Mouse (Mus musculus) gastrocnemius, postnatal 36 days (tissue): ENCODE data around the gene Ptprg. TPM values are rescaled to one million over a fixed set of nuclear protein-coding genes. Genes with fewer than 3 reads are reported as not detected.

Experiments used
- DNase-seq, 2 experiments: peaks; one replicate each; pipeline ENCODE4 v3.0.0; 2022
- intact Hi-C: fragments of 180-260 bp; cut with DNase I; formaldehyde crosslinking; loops from one replicate; pipeline ENCODE4 v1.15.1; 2025
- total RNA-seq, 2 experiments: library from RNA; stranded (reverse); gene quantifications; 2 replicates each; pipeline ENCODE4 v1.2.3; 2021

Gene Ptprg
- total RNA-seq, 2 experiments from 2014 or later, result 25.4 to 26.2 TPM

DNA sequence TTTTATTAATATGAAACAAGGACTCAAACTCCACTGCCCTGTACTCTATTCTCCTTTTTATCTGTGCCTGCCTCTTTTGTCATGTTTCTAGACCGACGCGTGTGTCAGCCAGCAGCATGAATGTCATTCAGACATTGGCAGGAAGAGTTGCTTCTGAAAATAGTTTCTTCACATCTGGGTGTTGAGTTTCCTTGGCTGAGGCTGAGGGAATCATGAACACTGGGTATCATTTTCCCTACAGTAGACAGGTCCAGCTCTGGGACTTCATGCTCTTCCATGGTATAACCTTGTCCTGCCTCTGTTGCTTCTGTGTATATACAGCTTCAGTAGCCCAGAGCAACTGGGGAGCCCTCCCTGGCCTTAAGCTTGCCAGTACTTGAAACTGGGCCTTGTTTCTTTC lies 310.0 kb downstream of the Ptprg start:
- DNase-seq, result no peak
- intact Hi-C loops, result no loop called here

DNA sequence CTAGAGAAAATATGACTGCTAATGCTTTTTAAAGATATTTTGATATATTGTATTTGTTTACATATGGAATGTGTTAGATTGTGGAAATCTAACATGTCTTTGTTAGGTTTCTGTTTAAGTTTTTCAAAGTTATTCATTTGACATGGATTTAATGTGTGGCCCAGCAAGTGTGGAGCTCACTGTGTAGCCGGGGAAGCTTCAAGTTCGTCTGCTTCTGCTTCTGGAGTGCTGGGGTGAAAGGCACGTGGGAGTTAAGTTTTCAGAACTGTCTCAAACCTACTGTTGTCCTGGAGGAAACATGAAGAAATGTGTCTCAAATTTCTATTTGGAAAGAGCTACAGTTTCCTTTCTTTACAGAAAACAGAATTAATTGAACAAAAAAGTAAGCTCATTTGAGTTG lies 311.5 kb downstream of the Ptprg start:
- intact Hi-C loops, result no loop called here
- no peak for DNase-seq

DNA sequence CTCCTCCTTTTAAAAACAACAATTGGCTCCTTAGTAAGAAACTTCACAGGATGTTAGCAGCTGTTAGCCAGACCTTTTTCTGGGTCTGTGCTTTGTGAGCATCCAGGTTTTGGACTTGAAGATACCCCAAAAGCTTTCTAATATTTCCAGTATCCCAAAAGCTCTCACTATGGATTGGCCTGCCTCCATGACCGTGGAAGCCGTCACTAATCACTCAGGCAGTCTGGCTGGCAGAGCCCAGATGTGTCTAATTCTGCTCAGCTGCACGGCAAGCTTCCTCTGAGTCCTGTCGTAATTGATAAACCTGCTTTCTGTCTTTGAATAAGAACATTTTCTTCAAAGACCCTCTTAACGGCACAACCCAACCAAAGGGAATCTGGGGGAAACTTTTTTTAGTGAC lies 312.0 kb downstream of the Ptprg start:
- intact Hi-C loops, result no loop called here
- DNase-seq, result no peak

DNA sequence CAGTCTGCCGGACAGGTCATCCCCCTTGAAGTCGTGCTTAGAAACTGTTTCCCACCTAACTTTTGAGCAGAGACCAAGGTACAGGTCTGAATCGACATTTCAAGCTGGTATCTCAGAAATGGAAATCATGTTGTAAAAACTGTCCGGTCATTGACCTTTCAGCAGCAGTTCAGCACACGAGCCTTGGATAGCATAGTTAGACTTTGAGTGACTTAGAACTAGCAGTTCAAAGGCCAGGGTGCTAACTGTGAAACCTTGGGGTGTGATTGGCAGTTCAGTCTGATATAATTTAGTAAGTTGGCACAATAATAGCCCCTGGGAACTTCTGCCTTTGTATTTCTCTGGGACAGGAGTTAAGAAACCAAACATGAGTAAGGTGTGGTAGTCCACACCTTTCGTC lies 312.5 kb downstream of the Ptprg start:
- intact Hi-C loops, result no loop called here

DNA sequence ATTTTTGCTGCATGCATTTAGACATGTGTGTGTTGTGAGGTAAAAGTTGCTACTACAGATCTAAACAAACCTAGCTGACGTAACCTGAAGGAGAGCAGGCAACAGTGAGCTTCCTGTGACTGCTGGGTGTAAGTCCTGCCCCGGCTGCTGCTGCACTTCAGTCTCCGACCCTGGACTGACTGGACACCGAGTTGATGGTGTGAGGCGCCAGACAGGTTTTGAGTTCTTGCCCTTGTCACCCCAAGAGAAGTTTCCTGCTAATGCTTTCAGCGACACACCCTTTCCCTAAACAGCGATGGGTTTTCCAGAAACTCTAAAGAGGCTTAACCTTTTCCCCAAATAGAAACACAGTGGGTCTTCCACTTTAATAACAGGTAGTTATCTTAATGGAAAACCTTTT lies 313.1 kb downstream of the Ptprg start:
- intact Hi-C loops, result no loop called here
- no peak for DNase-seq

More for the DNA sequence above, 312.5 kb downstream of the Ptprg start:
- no peak for DNase-seq

DNA sequence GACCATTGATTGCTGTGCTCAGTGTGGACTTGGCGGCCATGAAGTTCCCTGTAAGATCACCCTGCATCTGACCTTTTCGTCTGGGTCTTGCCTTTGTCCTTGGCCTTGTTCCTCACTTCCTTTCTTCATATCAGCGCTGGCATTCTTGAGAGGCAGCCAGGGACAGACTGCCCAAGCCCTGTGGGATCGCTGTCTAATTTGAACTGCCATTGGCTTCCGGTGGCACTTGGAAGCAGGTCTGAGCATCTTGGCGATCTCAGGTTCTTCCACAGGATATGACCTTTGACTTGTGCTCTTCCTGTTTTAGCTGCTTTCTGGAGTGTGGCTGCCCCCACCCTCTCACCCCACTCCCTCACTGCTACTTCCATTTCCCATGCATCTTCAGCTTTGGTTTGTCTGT lies 315.3 kb downstream of the Ptprg start:
- peak; percentile 24 to 38 for DNase-seq
- intact Hi-C loops, result no loop called here

DNA sequence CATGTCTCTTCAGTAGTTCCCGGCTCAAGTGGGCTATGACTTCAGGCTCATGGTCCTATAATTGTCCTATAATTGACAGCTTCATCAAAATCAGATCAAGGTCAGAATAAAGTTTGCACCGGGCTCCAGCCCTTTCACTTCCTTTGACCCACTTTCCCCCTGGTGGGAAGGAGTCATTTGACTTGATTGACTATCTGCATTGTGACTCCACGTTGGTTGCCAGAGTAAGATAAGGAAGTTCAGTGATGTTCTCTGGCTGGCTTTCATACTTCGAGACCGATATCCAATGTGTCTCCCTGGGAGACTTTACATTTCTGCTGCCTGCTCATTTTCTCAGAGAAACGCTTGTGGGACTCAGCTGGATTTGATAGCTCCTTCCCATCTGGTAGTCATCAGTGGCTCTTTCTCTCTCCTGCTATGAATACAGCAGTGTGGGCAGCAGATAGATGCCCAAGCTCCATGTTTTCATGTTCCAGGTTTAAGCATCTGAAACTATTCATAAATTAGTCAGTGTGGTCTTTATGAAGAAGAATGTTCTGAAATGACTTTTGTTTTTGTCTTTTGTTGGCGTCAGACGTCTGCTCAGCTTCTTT lies 318.5 kb downstream of the Ptprg start:
- intact Hi-C loops, result no loop called here
- no peak for DNase-seq

DNA sequence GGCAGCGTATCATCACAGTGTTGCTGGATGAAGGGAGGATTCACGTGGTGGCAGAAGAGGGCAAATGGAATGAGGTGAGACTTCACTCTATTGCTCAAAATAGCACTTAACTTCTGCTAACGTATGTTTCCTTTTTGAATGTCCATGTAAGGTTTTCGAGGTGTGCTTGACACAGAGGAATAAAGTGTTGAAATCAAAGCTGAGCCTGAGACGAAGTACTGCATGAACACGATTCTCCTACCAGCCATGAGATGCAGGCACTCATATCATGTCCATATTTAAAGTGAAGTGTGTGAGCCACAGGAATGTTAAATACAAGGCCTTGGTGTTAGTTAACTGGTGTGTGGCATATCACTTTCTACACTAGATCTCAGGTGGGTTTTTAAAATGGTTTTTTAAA lies 320.9 kb downstream of the Ptprg start:
- no peak for DNase-seq
- intact Hi-C loops, result no loop called here

DNA sequence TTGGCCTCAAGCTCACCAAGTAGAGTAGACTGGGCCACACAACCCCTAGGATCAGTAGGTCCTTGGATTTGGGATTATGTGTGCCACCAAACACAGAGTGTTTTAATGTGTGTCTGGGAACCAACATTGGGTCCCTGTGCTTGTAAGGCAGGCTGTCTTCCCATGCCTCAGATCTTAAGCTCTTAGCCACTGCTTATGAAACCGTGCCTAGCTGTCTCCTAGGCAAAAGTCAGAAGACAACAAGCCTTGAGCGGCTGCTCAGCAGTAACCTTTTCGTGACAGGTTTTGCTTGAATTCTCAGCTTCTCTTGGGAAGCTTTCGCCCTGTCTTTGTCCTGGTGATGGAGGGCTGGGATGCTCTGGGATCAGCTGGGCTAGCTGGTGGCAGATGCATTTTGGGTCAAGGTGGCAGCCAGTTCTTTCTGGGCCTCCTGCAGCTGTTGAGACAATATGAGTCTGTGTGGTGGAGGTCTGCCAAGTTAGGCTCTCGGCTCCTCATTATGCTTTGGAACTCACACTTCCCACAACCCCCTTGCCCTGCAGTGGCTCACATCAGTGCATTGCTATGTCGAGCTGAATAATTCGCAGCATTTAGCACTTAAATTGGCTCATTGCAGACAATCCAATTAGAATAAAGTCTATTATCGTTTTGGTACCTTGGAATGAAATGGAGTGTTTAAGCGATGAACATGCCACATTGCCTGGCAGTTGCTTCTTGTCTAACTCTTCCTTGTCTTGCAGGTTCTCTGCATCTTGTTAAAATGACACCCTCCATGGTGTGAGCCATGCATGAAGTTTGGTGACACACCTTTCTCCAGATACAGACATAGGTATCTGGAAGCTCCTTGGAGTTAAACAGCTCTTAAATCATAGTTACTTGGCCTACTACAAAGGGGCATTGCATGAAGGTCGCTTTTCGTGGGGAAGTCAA lies 321.9 kb downstream of the Ptprg start:
- DNase-seq, result no peak
- intact Hi-C loops, result no loop called here

DNA sequence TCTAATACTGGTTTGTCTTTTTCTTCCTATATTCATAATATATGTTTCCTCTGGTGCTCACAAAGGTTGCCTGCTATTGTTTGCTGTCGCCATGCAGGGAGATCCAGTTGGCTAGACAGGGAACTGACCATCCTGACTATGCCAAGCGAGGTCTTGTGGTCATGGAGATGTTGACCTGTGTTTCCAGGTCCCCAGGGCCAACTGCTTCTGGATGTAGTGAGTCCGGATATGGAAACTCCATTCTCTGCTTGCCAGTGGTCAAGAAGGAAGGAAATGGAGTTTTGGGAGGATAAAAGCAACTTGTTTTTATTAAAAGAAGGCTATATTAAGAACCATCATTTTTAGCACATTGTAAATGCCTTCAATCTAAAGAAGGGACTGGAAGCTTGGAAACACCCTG lies 327.8 kb downstream of the Ptprg start:
- DNase-seq, result no peak
- intact Hi-C loops, result no loop called here

DNA sequence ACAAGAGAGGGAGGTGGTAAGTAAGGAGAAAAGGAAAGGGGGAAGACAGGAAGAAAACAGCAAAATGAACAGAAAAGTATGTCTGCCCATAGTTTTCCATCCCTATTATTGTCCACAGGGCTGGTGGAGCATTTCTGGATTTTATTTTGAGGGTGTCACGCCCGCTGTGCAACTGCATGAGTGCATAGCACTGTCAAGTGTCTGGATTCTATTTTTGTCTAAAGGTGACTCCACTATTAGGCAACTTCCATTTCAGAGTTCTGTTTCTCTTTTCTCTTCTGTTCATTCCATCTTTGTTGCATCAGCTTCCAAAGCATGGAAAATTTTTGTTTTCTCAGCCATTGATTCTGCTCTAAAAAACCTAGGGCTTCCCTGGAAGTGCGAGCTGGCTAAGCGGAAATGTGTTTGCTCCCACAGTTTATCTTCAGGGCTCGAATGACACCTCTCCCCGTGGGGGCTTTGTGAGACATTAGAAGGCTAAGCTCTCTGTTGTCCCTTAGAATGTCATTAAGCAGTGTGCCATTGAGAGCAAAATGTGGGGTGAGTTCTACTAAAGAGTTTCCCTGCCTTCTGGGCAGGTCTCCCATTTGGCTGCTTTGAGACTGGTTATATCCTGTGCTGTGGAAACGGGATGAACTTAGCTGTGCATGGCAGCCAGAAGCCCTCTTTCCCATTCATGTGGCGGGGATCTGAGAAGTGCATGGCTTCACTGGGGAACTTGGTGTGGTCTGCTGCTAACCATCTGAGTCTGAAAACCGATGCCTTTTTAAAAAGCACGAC lies 330.0 kb downstream of the Ptprg start:
- peak; percentile 39 to 56 for DNase-seq
- intact Hi-C loops, result no loop called here

DNA sequence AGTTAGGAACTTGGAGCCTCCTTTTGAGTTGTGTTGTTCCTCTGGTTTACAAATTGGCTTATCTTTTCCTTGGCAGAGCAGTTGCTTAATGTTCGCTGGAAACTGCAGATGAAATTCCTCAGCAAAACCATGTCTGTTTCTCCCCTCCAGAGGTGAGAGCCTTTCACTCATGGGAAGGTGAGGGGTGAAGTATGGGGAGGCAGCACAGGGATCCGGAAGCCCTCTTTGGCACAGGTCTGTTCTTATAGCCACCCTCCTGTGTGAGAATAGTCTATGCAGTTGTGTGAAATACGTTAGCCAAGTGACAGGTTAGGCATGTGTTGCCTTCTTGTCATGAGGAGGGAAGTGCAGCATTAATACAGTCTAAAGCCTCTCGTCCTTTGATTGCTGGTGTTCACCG lies 330.7 kb downstream of the Ptprg start:
- intact Hi-C loops, result no loop called here
- DNase-seq, result no peak

DNA sequence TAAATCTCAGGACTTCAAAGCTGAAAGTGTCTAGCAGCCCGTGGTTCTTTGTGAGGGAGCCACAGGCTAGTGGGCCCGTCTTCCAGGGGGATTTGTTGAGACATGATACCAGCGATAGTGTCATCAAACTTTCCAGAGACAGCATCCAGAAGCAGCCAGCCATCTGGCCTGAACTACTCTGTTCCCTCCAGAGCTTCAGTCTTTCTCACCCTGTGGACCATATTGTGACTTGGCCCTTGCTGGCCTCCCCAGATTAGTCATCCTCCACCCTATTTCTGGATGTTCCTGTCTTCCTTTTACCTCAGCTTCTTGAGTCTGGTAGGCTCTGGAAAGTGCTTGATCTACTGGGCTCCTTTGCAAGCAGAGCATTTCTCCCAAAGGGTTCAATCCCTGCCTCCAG lies 333.1 kb downstream of the Ptprg start:
- peak in 1 of 2 experiments; percentile 31 for DNase-seq
- intact Hi-C loops, result no loop called here

DNA sequence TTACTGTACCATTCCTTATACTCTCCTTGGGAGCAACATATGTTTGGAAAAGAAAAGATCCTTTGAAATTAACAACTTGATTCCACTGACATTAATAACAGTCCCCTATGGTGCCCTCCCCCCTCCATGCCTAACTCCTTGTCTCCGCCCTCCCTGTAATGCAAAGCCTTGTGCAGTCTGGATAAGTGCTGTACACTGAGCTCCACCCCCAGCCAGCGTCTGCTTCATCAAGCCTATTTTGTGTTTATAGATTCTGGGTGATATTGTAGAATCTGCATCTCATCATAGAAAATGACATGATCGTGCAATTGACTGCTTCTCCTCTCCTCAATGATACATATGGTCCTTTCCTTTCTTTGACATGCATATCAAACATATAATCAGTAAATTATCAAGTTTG lies 337.6 kb downstream of the Ptprg start:
- DNase-seq, result no peak
- intact Hi-C loops, result no loop called here

DNA sequence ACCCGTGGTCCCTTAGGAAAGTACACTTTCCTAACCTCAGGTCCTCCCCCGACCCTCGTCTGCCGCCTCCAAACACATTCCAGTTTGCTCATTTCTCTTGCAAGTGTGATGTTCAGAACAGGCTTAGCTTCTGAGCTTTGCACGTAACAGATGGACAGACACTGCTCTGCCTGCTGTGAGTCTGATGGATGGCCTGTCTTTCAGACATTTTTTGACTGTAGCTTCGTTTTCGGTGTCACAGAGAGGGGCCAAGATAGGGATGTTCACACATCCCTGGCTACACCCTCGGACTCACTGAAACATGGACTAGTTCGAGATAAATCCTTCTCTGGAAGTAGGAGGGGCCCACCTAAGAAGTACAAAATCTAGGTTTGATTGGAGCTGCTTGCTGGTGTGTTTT lies 339.3 kb downstream of the Ptprg start:
- DNase-seq, result no peak
- intact Hi-C loops, result no loop called here

DNA sequence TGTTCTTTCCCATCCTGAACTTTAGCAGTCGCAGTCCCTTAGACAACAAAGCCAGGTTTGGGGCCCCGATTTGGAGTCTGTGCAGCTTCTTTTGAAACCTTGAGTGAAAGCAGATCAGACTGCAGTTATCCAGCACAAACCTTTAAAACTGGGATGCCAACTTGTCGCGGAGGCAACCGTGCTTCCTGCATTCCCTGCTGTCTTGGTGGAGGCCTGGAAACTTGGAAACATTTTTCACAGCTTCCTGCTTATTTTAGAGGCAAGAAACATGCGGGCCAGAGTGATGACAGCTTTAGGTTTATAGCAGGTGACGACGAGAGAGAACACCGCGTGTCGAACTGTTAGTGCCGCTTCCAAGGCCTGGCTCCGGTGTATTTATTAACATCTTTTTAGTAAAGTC lies 342.2 kb downstream of the Ptprg start:
- intact Hi-C loops, result no loop called here
- DNase-seq, result no peak

DNA sequence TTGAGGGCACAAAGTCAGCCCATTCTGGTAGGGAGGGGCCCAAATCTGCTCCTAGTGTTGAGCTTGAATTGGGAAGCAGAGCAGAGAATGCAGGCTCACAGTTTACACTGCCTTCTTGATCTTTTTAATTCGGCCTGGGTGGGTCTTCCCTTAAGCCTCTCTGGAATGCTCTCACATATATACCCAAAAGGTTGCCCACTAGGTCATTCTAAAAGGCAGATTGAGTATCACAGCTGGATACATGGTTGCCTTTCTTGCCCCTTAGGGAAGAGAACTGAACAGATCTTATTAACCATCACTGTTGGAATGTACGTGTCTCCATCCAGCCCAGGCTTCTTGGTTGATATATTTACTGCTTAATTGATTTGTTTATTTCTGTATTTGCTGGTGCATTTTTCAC lies 349.5 kb downstream of the Ptprg start:
- no peak for DNase-seq
- intact Hi-C loops, result no loop called here

DNA sequence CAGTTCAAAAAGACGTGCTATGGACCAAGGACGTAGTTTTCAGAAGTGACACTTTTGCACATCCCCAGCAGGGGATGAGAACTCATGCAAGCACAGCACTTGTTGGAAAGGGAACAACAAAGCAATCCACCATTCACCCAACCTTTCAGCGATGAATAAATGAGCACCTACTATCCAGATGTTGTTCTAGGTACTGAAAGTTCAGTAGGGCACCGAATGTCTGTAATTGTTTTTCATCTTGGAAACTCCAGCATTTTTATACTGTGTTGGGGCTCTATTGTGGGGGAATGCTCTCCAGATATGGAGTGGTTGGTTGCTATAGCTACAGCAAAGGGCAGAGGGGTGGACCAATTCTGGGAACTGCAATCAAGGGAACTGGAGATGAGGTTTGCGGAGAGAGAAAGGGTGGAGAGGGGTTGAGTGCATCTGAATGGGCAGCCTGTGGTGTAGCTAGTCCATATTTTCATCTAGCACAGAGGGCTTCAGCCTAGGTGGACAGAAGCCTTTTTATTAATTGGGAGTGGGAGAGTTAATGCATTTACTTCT lies 352.9 kb downstream of the Ptprg start:
- intact Hi-C loops, result no loop called here
- DNase-seq, result no peak

DNA sequence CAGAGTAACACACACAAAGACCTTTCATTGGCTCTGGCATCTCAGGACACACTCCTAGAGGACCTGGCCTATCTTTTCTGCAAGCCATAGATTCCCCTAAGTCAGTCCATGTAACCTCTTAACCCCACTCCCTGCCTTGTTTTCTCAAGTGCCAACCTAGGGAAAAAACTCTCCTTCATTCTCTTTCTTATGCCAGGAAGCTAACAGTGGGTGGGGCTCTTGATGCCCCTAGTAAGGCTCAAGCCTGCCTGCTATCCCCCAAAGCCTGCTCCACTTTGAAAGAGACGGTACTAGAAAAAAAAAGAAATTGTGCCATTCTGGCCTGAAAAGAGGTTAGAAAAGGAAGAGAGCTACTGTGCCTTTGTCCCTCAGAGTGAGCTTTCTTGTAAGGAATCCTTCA lies 358.9 kb downstream of the Ptprg start:
- intact Hi-C loops, result no loop called here
- no peak for DNase-seq

DNA sequence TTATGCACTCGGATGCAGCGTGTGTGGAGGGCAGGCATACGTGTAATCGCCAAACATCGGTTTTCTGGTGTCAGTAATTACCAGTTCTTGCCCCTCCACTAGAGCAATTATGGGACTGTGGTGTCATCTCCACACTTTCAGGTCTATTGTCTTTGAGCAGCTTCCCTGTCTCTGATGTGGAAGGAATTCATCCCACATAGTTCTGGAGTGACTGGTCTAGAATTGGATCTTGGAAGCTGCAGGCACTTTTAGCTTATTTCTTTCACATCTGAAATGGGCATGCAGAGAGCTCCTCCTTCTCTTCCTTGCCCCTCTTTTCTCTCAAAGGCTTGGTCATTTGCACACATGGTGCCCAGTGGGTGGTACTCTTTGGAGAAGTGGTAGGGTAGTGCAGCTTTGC lies 363.9 kb downstream of the Ptprg start:
- intact Hi-C loops, result no loop called here
- no peak for DNase-seq

DNA sequence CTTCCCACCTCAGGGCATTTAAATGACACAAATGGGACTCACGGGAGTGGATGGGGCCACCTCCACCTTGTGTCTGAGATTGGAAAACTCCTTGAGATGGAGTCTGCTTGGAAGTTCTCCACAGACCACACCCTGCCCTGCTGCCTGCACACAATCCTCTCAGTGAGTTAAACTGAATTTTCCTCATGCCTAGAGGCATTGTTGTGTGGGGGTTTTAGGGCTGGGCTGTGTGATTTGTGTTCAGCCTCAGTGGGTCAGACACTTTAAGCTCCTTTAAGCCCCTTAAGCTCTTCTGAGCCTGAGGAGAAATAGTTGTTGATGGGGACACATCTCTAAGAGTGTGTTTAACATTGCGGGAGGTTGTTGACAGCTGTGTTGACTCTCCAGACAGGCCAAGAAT lies 375.2 kb downstream of the Ptprg start:
- no peak for DNase-seq
- intact Hi-C loops, result no loop called here
